Mouse (Mus musculus) kidney, adult 9 months (tissue): ENCODE measurements around the gene Rassf6.
A peak's percentile ranks its signal among the peaks of the same experiment; 100 is the strongest.

Experiments
- DNase-seq: peaks from one replicate; pipeline ENCODE4 v3.0.0; 2022

Gene Rassf6

DNA sequence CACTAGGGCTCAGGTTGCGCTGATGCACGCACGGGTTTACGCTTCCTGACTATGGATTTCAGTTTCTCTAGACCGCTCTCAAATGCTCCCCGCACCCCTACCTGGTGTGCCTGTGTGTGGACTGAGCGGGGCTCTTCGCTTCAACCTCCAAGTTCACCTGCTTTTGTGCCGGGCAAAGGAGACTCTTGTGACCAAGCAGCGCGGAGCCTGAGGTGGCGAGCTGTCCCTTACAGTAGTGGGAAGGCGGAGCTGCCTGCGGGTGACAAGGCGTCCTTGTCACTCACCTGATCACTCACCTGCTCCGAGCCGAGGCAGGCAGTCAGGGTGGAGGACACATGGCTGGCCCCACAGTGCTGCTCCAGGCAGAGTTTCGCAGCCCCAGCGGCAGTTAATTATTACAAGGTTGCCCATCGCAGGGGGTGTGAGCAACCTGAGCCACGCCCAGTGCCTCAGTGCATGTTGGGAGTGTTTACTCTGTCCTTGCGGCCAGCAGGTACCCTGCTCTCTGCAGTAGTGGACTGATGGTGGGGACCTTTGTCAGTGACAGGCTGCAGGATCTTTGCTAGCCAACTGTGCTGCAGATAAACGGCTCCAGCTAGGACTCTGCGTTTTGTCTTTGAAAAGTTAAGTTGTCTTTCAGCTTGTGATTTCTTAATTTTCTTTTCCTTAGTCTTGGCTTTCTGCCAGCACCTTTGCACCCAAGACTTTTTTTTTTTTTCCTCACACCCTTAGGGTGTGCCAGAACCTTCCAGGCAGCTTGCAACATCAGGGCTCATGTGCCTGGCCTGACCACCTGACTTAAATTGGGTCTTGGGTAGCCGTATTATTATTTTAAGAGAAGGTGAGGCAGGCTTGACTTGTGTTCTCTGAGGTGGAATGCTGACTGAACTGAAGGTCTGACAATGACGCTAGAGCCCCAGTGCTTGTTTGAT is at the start of gene Rassf6:
Gene Rassf6 (minus strand): TSS at position 372 of the 932 bp plus-strand sequence.
- peak; percentile 96 for DNase-seq

DNA sequence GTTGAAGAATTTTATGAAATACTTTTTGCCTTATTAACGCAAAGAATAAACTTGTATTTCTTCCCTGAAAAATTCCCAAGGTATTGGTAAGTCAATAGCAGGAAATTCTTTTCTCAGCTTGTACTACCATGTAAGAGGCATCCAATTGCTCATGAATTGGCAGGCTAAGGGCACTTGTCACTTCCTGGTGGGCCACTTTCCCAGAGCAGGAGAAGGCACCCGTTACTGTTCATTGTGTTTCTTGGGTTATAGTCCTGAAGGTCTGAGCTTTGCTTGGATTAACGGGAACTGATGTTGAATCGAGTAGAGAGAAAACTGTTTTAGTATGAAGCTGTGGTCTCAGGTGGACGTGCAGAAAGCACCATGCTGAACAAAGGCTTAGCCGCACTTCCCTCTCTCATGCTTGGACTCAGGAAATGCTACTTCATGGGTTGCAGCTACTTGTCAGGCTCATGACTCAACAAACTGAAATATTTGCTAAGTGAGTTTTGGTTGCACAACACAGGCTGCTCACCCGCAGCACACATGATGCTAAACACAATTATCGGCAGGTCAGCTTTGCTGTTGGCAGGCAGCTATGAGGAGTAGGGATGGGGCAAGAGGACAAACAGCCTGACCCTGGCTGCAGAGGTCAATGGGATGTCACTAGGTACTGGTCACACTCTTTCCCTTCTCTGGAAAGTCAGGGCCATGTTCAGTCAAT is 49.1 kb upstream of the Rassf6 start:
- no peak for DNase-seq

DNA sequence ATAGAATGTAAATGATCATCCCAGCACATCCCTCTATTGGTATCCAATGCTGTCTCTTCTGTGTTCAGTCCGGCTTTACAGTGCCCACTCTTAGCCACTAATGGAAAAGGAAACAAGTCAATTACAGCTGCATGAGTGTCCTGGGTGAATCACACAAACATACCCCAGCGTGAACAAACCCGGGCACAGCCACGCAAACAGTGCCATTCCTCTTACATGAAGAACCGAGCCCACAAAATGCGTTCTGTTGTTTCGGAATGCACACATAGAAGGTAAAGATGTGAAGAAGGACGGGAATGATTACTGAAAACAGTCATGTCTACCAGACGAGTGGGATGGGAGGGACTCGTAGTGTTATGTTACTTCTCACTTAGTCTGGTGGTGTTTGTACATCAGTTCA is 47.5 kb upstream of the Rassf6 start:
- DNase-seq, result no peak

DNA sequence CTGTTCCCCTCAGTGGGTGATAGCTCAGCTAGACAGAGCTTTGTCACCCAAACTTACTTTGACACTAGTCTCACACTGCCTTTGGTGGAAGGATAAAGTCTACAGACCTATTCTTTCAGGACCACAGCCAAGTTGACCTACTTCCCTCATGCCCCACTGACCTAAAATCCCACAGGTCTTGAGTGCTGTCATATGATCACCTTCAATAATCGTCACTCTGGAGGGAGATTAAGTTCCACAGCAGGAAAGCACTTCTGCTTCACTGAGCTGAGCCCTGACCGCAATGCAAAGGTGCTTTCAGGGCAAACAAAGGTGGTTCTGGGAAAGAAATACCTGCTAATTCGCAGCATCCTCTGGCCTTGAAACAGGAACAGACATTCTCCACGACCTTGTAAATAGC is 44.5 kb upstream of the Rassf6 start:
- DNase-seq, result peak; percentile 7

DNA sequence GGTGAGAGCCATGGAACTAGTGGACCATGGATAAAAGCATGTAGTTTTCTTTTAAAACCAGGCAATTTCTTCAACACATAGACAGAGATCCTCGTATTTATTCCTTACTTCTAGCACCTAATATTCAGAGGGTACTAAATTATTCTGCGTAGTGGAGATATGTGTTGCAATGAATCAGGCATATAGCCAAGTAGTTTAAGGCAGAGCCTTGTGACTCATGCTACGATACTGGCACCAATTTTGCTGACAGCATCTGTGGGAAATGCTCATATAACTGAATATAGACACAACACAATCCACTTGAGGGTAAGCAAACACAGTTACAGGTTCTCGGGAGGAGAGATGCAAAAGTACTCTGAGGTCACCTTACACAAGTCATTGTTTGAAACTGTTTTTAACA is 41.4 kb upstream of the Rassf6 start:
- DNase-seq, result no peak

DNA sequence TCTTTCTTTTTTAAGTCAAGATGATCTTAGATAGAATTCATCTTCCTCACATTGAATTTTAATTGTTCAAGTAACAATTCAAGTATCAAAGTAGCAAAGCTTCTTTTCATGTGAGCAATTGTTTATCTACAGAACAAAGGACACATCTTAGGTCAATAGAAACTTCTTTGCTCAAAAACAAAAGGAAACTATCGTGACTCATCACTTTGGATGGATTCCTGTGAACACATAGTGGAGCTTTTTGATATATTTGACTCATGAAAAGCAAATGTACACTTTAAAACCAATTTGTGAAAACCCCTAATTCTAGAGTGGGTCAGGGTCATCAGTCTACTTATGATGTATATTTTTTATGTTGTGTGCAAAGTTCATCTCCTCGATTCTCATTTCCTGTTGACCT is 37.1 kb upstream of the Rassf6 start:
- DNase-seq, result no peak

DNA sequence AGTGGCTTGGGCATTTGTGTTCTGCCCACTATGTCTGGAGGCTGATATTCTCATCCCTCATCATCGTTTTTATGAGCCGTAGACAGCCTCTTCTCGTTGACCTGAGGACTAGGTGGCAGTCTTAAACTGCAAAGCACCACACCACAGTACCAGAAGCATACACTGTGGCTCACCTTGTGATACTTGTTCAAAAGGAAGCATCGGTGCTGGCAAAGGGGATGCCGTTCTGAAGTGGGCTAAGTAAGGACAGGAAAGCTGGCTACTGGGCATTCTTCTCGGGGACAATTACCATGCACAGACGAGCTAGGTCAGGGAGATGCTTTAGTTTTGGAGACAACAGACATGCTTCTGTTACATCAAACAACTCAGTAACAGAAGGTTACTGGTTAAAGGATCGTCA is 21.4 kb upstream of the Rassf6 start:
- DNase-seq, result no peak

DNA sequence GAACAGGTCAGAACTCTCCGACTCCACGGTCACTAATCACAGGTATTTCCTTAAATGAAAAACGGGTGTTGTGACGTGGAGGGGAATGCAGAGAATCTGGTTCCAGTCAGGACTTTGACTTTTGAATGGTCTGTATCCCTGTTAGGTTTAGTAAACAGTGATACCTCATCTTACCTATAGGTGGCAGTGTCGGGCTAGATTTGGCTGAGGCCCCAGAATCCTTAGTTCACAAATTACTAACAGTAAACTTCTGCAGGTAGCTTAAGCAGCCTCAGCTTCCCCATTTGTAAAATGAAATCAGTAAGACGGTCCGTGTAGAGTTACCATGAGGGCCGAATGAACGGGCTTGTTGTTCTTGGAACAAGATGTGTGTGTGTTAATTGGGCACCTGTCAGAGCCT is 21.0 kb upstream of the Rassf6 start:
- DNase-seq, result peak; percentile 78

DNA sequence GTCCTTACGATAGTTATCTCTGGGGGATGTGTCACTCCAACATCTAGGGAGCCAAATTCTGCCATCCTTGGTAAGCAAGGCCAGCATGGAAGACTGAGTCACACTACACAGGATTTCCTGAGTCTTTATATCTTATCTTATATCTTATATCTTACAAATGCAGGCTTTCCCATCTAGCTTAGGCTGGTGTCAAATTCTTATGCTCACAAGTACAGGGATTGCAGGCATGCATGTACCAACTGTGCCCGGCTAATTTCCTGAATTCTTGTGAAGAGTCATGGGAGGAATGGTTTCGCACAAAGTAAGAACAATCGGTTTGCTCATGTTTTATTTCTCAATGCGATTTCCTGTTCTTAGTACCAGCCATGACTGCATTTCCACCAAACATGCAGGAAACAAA is 20.0 kb upstream of the Rassf6 start:
- no peak for DNase-seq

DNA sequence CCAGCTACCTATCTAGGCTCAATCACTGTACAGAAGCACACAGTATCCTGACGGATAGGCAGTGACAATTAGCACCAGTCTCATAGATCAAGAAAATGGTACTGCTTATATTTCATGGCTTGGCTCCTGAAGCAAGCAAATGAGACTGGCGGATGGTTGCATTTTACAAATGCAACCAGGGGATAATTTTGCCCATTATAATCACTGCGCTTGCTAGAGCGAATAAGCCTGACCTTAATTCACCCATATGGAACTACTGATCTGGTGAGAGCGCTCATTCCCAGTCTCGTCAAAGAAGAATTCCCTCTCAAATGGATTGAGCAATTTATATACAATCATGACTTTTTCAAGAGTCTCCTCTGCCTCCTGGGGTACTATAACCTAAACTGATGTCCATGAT is 16.2 kb upstream of the Rassf6 start:
- DNase-seq, result no peak

DNA sequence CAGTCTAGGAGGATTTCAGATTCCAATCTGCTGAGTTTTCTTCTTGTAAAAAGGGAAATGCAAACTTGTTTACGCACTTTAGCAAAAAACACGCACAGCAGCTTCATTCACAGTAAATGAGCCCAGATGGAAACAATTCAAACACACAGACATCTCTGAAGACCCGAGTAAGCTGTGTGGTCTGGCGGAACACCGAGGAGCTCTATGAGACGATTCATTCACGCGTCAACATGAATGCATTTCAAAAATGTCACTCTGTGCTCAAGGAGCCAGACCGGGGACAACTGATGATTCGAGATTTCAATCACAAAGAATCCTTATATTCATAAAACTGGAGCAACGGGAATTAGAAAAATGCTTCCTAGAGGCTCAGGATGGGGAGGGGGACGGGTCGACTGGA is 15.4 kb upstream of the Rassf6 start:
- no peak for DNase-seq

DNA sequence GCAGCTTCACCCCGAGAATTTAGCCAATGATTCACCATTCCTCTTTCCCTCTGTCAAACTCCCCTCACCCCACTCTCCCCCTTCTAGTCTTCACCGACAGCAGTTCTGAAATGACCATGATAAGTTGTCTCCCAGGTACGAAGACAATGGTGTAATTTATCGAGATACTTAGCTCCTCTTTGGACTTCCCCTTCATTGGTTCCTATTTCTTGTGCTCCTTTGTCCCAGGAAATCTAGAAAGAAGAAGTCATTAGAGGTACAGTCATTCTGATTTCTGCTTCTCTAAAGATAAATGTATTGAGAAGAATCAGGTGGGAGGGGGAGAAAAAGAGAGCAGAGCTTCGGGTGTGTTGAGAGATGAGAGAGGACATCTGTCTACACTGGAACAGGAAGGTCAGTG is 14.3 kb upstream of the Rassf6 start:
- DNase-seq, result no peak

DNA sequence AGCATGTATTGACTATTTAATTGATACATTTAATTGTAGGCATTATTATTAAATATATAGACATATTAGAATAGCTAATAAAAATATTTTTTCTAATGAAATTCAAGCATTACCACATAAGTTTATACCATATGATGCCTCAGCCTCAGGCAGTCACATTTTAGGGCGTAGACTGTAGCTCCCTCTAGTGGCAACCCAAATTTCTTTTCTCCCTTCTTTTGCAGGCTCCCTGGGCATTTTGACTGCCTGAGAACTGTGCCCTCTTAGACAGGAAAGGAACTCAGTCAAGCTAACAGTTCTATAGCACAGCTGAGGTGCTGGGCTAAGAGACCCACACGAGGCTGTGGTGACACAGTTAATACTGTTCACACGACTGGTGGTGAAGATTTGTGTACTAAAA is 12.3 kb upstream of the Rassf6 start:
- peak; percentile 81 for DNase-seq

DNA sequence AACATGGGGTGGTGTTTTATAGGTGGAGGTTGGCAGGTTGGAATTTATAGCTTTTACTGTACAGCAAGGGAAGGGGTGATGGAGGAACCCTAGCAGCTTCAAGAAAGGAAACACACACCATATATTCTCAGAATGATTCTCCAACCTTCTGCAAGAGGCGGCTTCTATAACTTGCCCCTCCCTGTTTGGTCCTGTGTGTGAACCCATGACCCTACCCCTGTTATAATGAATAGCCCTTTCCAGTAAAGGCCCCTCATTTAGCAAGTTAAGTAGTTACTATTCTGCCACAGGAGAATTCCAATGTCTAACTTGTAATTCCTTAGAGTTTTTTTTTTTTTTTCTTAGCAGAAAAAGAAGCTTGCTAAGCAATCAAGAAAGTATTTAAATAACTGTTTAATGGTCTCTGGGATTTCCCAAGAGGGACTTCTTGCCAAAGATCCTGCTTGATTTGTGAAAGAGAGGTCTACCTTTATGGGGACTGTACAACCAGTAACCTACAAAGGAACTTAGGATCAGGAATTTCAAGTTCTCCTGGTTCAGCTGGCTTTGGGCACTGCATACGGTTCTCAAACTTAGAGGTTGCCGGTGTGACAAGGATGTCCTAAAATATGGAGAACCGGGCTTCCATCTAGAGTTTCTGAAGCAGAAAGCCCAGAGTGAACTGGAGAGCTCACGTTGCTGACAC is 10.2 kb upstream of the Rassf6 start:
- DNase-seq, result no peak

DNA sequence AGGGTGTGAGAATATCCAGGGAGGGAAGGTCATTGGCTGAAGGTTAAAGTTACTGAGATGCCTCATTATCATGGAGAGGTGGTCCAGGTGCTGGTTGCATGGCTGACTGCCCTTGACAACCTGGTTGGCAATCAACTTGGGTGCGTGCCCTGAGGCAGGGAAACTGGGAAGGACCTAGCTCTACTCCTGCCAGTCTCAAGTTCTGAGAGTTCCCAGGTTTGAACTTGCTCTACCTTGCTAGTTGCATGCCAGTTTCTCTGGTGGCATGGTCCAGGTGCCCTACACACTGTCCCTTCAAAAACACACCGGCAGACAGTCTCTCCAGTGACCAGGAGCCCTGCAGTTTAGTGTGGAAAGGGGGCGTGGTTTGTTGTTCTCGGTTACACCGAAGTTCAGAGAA is 7.0 kb upstream of the Rassf6 start:
- DNase-seq, result peak; percentile 61

DNA sequence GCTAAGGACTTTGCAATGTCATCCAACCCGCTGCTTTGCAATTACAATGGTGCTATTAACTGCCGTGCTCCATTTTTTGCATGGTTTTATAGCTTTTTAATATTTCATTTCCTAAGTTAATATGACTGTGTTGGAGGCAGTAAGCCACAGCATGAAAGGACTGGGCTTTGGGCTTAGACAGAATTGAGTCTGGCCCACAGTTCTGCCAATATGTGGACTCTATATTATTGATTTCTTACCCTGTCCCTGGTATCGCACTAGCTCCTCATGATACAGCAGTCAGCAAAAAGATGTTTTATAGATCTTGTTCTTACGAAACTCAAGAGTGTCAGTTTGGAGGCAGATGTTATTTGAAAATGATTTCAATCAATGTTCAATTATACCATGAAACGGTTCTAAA is 5.9 kb upstream of the Rassf6 start:
- no peak for DNase-seq

DNA sequence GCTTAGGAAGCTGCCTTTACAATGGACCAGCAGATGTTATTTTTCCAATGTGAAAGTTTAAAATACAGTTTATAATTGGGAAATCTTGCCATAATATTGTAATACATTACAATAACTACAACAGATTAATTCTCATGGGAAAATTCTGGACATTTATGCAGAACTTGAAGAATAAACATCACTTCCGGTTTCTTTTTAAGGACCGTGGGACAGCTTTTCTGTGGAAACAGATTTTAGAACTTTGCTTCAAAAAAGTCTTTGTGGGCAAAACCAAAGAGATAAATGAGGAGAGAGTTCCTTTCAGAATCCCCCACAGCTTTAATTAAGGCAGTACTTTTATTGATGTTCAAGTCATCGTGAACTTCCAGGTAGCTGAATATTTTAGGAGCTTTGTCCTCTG is 5.1 kb upstream of the Rassf6 start:
- DNase-seq, result no peak

DNA sequence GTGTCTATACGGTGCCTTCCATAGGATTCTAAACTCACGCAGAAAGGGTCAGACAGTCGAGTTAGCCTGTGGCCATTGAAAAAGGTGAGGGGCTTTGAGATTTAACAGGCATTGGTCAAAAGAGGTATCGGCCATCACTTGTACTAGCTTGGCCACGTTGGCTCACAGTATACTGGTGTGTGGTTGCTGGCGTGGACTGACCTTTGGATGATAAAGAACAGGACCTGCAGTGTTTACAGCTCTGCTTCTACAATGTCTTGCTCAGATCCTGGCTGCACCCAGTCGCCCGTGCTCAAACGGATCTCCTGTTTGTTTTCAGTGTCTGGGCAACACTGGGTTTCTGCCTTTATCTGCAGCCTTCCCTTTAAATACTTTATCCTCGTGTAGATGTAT is 757 bp upstream of the Rassf6 start:
- DNase-seq, result peak; percentile 27

DNA sequence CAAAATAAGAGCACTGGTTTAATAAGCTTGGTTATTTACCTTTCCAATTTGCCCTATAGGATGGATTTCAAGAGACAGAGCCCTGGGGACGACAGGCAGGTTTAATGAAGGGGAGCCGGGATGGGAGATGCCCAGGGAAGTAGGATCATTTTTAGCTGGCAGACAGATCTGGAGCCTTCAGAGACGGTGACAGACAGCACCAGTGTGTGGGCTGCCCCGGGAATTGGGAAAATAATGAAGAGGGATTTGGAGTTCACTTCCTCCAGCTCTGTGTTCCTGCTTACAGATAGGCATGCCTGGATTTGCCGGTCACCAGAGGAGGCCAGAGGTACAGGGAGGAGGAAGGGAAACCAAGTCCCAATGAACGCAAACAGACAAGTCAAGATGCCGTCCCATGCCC is 5.6 kb downstream of the Rassf6 start:
- no peak for DNase-seq

DNA sequence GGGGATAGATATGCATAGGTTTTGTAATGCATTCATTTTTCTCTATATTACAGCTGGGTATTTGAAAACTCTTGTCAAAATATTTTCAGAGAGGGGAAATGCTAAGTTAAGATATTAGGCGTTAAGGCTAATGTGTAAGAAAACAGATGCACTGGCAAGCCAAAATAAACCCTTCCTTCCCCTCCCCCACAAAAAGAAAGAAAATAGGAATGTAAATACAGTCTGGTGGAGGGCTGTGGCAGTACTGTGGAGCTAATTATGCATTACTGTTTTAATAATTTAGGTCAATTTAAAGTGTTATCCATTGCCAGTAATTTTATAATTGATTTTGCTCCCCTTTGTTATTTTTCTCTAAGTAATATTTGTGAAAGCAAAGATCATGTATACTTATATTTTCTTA is 11.9 kb downstream of the Rassf6 start:
- no peak for DNase-seq

DNA sequence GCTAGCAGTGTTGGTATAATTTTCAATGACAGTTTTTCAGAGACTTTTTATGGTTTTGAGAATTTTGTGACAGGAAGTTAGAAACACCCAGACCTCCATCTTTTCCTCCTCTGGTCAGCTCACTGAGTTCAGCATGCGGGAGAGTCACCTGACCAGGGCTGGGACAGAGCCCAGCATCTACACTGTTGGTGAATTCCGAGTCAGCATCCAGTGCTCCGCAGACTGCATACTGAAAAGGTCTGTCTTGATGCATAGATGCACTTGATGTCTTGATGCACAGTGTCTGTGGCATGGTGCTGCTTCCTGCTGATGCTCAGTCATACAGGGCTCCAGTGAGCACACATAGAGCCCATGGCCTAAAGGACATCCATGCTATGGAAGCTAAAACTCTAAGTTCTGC is 12.4 kb downstream of the Rassf6 start:
- no peak for DNase-seq

DNA sequence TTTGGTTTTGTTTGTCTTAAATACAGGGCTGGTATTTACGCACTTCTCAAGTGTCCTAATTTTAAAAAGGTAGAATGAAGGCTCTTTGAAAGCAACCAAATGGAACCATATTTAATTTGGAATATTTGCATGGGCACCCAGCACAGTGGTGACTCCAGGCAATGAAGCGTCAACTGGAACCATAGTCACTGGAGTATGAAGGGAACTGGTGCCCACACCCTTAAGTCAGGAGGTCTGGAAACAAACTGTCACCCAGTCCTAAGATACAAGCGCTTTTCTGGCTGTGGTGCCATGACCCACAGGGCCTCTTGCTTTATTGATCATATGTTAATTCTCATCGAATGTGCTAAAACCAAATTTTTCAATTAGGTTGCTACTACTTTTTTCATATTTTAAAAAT is 13.0 kb downstream of the Rassf6 start:
- DNase-seq, result no peak

DNA sequence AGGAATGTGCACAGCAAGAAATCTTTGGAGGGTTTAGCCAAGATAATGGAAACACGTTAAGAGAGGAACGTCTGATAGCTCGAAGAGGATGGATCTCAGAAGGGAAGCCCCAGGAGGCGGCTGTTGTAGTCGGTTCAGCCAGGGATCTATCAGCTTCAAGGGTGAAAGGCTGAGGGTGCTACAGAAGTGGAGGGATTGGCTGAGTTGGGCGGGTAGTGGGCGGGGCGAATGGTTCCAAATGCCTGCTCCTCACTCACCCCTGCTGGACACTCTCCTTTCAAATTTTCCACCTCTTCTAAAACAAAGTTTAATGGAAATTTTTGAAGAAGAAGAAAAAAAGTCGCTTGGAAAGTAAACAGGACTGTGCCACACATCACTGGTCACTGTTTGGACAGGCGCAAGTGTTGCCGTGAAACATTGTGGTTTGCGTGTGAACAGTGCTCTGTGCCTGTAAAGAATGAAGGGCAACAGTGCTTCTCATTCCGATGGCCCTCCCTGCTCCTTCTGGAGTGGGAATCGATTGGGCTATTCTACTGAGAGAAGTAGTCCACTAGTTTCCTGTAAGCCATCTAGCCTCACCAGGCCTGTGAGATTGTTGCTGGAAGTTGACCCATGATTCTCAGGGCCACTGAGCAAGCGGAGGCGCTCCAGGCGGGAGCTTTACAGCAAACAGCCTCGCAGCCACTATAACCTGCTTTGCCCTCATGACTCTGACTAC is 15.6 kb downstream of the Rassf6 start:
- peak; percentile 47 for DNase-seq
